Mouse (Mus musculus) midbrain, embryonic 10.5 days (tissue): ENCODE results near the gene Bdh1. TPM values are rescaled to one million over a fixed set of nuclear protein-coding genes. Genes with fewer than 3 reads are reported as not detected.

Source experiments
- DNase-seq: peaks from one replicate; pipeline ENCODE4 v3.0.0-alpha.2; 2017; ENCODE audit warnings: low spot score
- H3K27ac ChIP-seq: fragments of 300-500 bp; sonication (generic); replicated peaks from 2 replicates; pipeline ENCODE4 v1.5.1; 2016; ENCODE audit warnings: mild to moderate bottlenecking
- H3K27me3 ChIP-seq: fragments of 300-500 bp; sonication (generic); 2 replicates; pipeline ENCODE4 v1.6.1; 2016; ENCODE audit warnings: low read depth, mild to moderate bottlenecking; ENCODE audit not compliant: poor library complexity, severe bottlenecking
- H3K36me3 ChIP-seq: fragments of 300-500 bp; sonication (generic); 2 replicates; pipeline ENCODE4 v1.6.1; 2016; ENCODE audit warnings: mild to moderate bottlenecking, moderate library complexity
- H3K4me1 ChIP-seq: fragments of 300-500 bp; sonication (generic); 2 replicates; pipeline ENCODE4 v1.6.1; 2016
- H3K4me3 ChIP-seq: fragments of 300-500 bp; sonication (generic); 2 replicates; pipeline ENCODE4 v1.5.1; 2016; ENCODE audit warnings: mild to moderate bottlenecking, moderate library complexity
- H3K9me3 ChIP-seq: fragments of 300-500 bp; sonication (generic); replicated peaks from 2 replicates; pipeline ENCODE4 v1.6.1; 2016; ENCODE audit warnings: mild to moderate bottlenecking
- WGBS: fragments of 180-500 bp; shearing (Covaris S2); methylation state at CpG from one replicate; pipeline ENCODE4 v1.1.7; 2016; 5-methylcytosine and 5-hydroxymethylcytosine counted together
- polyA plus RNA-seq: library from polyadenylated mRNA; unstranded; fragments of >200 nt; fragmentation: Nextera tagmentation; extraction: Ambion mirVana; gene quantifications from 2 replicates; pipeline ENCODE4 v1.2.1, GENCODE M21; 2016

Bdh1 gene
- polyA plus RNA-seq, 1 experiment from 2014 or later = 11.2 TPM

DNA sequence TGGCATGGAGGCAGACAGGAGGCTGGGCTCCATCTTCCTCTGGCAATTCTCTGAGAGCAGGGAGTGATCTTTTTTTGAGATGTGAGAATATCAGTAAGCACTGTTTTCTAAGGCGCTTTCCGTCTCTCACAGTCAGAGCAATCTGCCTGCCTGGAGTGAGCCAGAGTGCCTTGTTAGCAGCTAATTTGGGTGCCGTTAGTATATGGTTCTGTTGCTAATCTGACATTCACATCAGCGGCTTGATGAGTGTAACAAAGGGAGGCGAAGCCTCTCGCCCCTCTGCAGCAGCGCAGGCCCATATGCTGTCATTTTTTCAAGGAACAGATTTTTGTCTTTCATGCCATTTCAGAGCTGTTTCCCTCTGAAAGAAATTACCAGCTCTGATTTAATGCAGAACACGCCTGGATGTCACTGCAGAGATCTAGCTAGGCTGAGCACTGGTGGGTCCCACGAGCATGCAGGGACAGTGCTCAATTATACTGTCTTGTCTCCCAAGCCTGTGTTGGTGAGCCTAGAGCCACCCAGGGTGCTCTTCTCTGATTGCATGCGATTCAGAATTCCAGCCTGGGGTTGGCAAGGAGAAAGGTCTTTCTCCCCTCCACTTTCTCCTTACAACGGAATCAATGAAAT, 77.7 kb downstream of the Bdh1 start:
- peaks cover 32% of the 10 kb centered on the region for H3K4me1 ChIP-seq
- H3K27ac ChIP-seq = 0 out of 2 replicates have a peak overlapping the region, but pooled peaks have one; percentile 9
- 75% methylated on average over 11 of the region's 11 CpGs for WGBS

DNA sequence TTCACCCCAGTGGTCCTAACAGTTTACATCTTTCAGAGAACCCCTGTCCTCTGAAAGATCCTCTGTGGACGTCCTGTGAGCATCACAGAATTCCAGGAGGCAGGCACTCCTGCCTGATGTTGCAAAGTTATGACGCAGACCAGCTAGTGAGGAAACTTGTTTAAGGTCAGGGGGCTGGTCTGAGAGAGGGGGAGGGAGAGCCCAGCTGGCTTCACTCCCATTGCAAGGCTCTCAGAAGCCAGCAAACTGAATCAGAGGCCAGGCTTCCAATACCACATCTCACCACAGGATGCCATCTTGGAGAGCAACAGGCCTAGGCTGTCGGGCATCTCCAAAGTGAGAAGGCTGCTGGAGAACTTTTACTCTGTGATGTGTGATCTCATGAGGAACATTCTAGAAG, 78.5 kb downstream of the Bdh1 start:
- no peak for DNase-seq
- WGBS = 68% methylated on average over 3 of the region's 3 CpGs
- peaks cover 24% of the 10 kb centered on the region for H3K4me1 ChIP-seq

More for the DNA sequence above, 77.7 kb downstream of the Bdh1 start:
- no peaks in the 10 kb centered on the region for H3K9me3 ChIP-seq
- H3K4me3 ChIP-seq = no peak overlapping the region
- no peaks in the 10 kb centered on the region for H3K36me3 ChIP-seq
- no peak for DNase-seq
- H3K27me3 ChIP-seq = peaks cover 88% of the 10 kb centered on the region

DNA sequence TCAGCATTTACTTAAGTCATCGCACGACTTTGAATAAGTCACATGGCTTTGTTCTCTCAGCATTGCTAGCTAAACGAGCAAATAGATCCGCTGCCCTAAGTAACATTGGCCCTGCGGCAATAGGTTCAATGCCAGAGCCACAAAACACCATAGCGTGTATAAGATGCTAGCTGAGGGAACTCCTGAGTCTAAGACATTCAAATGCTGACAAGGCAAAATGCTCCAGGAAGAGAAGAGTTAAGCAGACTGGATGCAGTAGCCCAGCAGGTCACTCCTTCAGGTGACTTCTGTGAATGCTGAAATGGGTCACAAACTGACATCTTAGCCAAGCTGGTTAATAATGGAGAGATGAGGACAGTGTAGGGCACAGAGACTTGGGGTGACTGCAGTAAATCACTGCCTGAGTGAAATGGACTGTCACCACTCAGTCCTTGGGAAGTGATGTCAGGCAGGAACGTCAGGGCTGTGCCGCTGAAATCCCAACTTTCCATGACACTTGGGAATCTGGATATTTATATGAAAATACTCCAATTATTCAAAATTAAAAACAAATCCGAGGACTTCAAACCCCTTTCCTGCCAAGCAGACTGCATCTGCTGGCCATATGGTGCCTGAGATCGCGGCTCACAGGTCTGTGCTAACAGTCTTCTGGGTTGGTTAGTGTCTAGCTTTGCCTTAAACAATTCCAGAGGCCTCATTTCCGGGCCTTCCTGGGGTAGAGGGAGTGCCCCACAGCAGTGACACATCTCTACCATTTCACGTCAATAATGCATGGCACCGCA, 79.1 kb downstream of the Bdh1 start:
- peak overlapping the region; percentile 13; the same call in 1 of the 2 replicates for H3K27ac ChIP-seq
- H3K27me3 ChIP-seq = peaks cover 75% of the 10 kb centered on the region
- no peaks in the 10 kb centered on the region for H3K9me3 ChIP-seq
- peaks cover 24% of the 10 kb centered on the region for H3K4me1 ChIP-seq
- H3K36me3 ChIP-seq = no peaks in the 10 kb centered on the region
- WGBS = 77% methylated on average over 14 of the region's 14 CpGs
- no peak for DNase-seq
- H3K4me3 ChIP-seq = no peak overlapping the region

More for the DNA sequence above, 78.5 kb downstream of the Bdh1 start:
- Histone ChIP-seq H3K27me3 (peaks cover 81% of the 10 kb centered on the region), H3K9me3 (no peaks in the 10 kb centered on the region), H3K4me3 (no peak overlapping the region), H3K36me3 (no peaks in the 10 kb centered on the region), H3K27ac (no peak overlapping the region)

DNA sequence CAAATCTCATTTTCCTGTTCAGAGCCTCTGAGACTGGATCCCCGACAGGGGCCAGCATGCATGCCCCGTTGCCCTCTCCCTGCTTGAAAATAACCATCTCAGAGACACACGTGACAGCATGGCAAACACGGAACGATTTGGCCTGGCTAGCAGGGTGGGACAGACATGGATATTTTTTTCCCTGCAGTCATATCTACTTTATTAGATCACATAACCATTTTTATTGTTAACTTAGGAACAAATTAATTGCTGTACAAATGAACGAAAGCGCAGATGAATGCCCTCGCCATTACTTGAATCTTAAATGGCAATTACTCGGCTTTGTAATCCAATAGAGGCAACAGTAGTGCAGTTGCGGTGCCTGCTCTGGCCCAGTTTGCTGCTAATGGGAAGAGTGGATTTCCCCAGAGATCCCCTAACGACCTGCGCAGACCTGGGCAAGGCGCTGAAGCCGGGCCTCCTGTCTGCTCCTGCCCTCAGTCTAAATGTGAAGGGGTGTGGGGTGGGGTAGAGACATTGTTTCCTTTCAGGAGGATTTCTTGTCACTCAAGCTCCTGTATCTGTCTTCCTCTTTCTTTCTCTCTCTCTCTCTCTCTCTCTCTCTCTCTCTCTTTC, 79.8 kb downstream of the Bdh1 start:
- H3K27ac ChIP-seq = peak overlapping the region; percentile 13; the same call in 1 of the 2 replicates
- peaks cover 26% of the 10 kb centered on the region for H3K4me1 ChIP-seq
- no peak overlapping the region for H3K4me3 ChIP-seq
- WGBS = 75% methylated on average over 14 of the region's 14 CpGs
- H3K9me3 ChIP-seq = no peaks in the 10 kb centered on the region
- no peak for DNase-seq
- H3K36me3 ChIP-seq = no peaks in the 10 kb centered on the region
- peaks cover 72% of the 10 kb centered on the region for H3K27me3 ChIP-seq

DNA sequence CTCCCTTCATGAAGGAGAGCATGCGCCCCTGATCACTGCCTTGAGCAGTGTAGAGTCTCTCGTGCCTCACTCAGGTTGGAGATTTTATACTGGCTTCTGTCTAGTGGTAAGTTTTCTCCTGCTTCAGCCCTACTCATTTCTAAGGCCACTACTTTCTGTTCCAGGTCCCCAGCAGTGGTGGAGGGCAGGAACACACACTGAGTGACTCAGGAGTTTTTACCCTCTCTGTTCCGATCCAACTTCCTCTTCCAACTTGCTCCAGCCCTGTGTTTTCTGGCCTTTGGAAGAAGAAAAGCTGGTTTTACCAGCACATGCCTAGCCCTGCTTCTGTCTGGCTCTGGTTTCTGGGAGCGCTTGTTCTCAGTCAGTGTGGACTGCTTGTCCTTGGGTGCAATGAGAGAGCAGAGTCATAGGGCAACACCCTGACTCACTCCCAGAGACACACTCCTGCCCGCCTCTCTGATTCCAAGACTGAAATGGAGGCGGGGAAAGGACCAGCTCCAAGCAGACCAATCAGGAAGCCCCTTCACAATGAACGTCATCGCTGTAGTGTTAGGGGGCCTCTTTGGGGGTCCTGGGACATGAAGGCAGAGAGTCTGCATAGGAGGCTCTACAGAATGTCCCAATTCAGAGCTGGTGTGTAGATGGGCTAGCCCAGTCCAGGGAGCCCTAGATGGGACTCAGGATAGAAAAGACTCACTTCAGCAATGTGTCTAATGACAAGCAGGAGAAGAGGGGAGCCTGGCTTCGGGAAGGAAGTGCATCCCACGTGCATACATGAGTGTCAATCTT, 84.8 kb downstream of the Bdh1 start:
- Histone ChIP-seq H3K4me3 (no peak overlapping the region), H3K27me3 (peaks cover 38% of the 10 kb centered on the region), H3K9me3 (peaks cover 4% of the 10 kb centered on the region; the same call in 1 of the 2 replicates), H3K4me1 (peaks cover 40% of the 10 kb centered on the region), H3K27ac (0 out of 2 replicates have a peak overlapping the region, but pooled peaks have one; percentile 0), H3K36me3 (no peaks in the 10 kb centered on the region)
- DNase-seq = no peak
- WGBS = 44% methylated on average over 10 of the region's 10 CpGs

DNA sequence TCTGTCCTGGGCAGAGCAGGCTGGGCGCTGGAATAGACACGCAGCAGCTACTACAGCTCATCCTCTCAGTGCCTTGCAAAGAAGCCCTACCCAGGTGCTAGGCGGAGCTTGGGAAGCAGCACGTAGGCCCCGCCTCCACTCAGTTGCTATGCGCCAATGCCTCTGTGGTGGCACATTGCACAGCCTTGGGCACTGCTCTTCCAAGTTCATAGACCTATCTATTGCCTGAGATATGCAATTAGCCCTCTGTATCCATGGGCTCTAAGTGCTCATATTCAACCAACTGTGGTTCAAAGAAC, 85.3 kb downstream of the Bdh1 start:
- H3K9me3 ChIP-seq = peaks cover 4% of the 10 kb centered on the region; the same call in 1 of the 2 replicates
- H3K36me3 ChIP-seq = no peaks in the 10 kb centered on the region
- DNase-seq = no peak
- H3K4me3 ChIP-seq = no peak overlapping the region
- H3K4me1 ChIP-seq = peaks cover 34% of the 10 kb centered on the region
- no peak overlapping the region for H3K27ac ChIP-seq
- WGBS = 18% methylated on average over 6 of the region's 6 CpGs
- H3K27me3 ChIP-seq = peaks cover 33% of the 10 kb centered on the region

DNA sequence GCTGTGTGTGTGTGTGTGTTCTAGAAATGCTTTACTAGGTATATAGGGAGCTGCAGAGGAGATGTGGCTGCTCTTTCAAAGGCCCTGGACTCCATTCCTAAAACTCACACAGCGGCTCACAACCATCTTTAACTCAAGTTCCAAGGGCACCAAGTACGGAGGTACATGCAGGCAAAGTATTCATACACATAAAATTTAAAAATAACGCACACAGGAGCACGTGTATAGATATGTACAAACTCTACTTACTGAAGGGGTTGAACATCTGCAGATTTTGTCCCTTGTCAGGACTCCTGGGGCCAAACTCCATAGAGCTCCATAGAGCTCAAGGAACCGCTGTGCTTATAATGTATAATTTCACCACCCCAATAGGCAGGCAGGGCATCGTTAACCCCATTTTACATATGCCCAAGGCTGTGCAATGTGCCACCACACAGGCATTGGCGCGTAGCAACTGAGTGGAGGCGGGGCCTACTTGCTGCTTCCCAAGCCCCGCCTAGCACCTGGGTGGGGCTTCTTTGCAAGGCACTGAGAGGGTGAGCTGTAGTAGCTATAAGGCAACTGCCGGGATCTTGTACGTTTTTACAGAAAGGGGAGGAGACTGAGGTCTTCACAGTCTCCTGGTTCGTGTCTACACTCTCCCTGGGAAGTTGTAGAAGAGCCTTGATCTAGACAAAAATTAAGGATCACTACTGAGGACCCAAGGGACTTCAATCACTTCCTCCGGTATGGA, 85.9 kb downstream of the Bdh1 start:
- Histone ChIP-seq H3K9me3 (peaks cover 4% of the 10 kb centered on the region; the same call in 1 of the 2 replicates), H3K4me1 (peaks cover 33% of the 10 kb centered on the region), H3K36me3 (no peaks in the 10 kb centered on the region), H3K27me3 (peaks cover 33% of the 10 kb centered on the region), H3K4me3 (no peak overlapping the region), H3K27ac (peak overlapping the region; percentile 75; the same call in 1 of the 2 replicates)
- WGBS = 22% methylated on average over 14 of the region's 14 CpGs
- peak; percentile 50 for DNase-seq

Other genes with a start within 250 kb of the Bdh1 start
- gene Acap2, start 221.0 kb upstream of the Bdh1 start, polyA plus RNA-seq = 16.9 and 19.2 TPM in 2 replicates
- gene Ppp1r2, start 147.0 kb upstream of the Bdh1 start, polyA plus RNA-seq = 96.7 and 101 TPM in 2 replicates
- gene Apod, start 107.5 kb upstream of the Bdh1 start, polyA plus RNA-seq = 17.4 and 29.0 TPM in 2 replicates
- gene Dlg1, start 241.2 kb downstream of the Bdh1 start, polyA plus RNA-seq = 20.0 and 20.3 TPM in 2 replicates